Mouse (Mus musculus): ENCODE measurements around the gene Olfr586. TPM values are rescaled to one million over a fixed set of nuclear protein-coding genes. Genes with fewer than 3 reads are reported as not detected.

Olfr586 gene
- not detected in 2 replicates for polyA plus RNA-seq (2012; rRNA removed)

- DNase-seq (ENCODE audit: low spot score) = no peak
Observed at GRCm38 (mm10) chr7:103125538-103125937, at the start of gene Olfr586. Gene Olfr586, minus strand, starts transcription at chr7:103125638.

- no peak for DNase-seq (ENCODE audit: low spot score)
Observed at GRCm38 (mm10) chr7:103169697-103170096, 44.3 kb upstream of the Olfr586 start.

- no peak for DNase-seq (ENCODE audit: low spot score)
Observed at GRCm38 (mm10) chr7:103156256-103156655, 30.8 kb upstream of the Olfr586 start, which contains the start of gene Olfr589. Gene Olfr589, minus strand, starts transcription at chr7:103156356.

GRCm38 (mm10) chr7:103140579-103140978 is 15.1 kb upstream of the Olfr586 start, which contains the start of gene Olfr588-ps1:
Gene Olfr588-ps1, plus strand, starts transcription at chr7:103140879.
- DNase-seq (ENCODE audit: low spot score) = no peak

GRCm38 (mm10) chr7:103119406-103119805 is 6.0 kb downstream of the Olfr586 start:
- DNase-seq (ENCODE audit: low spot score) = no peak

GRCm38 (mm10) chr7:103097420-103097819 is 28.0 kb downstream of the Olfr586 start, which contains the start of gene Olfr585:
Gene Olfr585, plus strand, starts transcription at chr7:103097720.
- DNase-seq (ENCODE audit: low spot score) = no peak

GRCm38 (mm10) chr7:103081585-103081984 is 43.9 kb downstream of the Olfr586 start, which contains the start of gene Olfr584:
Gene Olfr584, plus strand, starts transcription at chr7:103081885.
- DNase-seq (ENCODE audit: low spot score) = no peak

Other genes with a start within 250 kb of the Olfr586 start
- not detected in 2 replicates for gene Olfr568, start 248.5 kb downstream of the Olfr586 start, polyA plus RNA-seq (2012; rRNA removed)
- not detected in 2 replicates for gene Olfr569, start 234.8 kb downstream of the Olfr586 start, polyA plus RNA-seq (2012; rRNA removed)
- gene Olfr570, start 231.1 kb downstream of the Olfr586 start, polyA plus RNA-seq (2012; rRNA removed) = not detected in 2 replicates
- not detected in 2 replicates for gene Olfr571, start 208.1 kb downstream of the Olfr586 start, polyA plus RNA-seq (2012; rRNA removed)
- not detected in 2 replicates for gene Olfr572, start 201.2 kb downstream of the Olfr586 start, polyA plus RNA-seq (2012; rRNA removed)
- not detected in 2 replicates for gene Olfr573-ps1, start 183.1 kb downstream of the Olfr586 start, polyA plus RNA-seq (2012; rRNA removed)
- gene Olfr574, start 177.2 kb downstream of the Olfr586 start, polyA plus RNA-seq (2012; rRNA removed) = not detected in 2 replicates
- gene Olfr575, start 166.9 kb downstream of the Olfr586 start, polyA plus RNA-seq (2012; rRNA removed) = not detected in 2 replicates
- gene Olfr576, start 163.0 kb downstream of the Olfr586 start, polyA plus RNA-seq (2012; rRNA removed) = not detected in 2 replicates
- gene Olfr577, start 149.7 kb downstream of the Olfr586 start, polyA plus RNA-seq (2012; rRNA removed) = not detected in 2 replicates
- gene Olfr578, start 136.3 kb downstream of the Olfr586 start, polyA plus RNA-seq (2012; rRNA removed) = not detected in 2 replicates
- gene Olfr582, start 87.6 kb downstream of the Olfr586 start, polyA plus RNA-seq (2012; rRNA removed) = not detected in 2 replicates
- not detected in 2 replicates for gene Olfr583, start 74.3 kb downstream of the Olfr586 start, polyA plus RNA-seq (2012; rRNA removed)
- gene Olfr584, start 43.8 kb downstream of the Olfr586 start, polyA plus RNA-seq (2012; rRNA removed) = not detected in 2 replicates
- not detected in 2 replicates for gene Olfr585, start 27.9 kb downstream of the Olfr586 start, polyA plus RNA-seq (2012; rRNA removed)
- gene Olfr588-ps1, start 15.2 kb upstream of the Olfr586 start, polyA plus RNA-seq (2012; rRNA removed) = not detected in 2 replicates
- not detected in 2 replicates for gene Olfr589, start 30.7 kb upstream of the Olfr586 start, polyA plus RNA-seq (2012; rRNA removed)
- gene Olfr591, start 52.7 kb upstream of the Olfr586 start, polyA plus RNA-seq (2012; rRNA removed) = not detected in 2 replicates
- not detected in 2 replicates for gene Olfr592, start 59.2 kb upstream of the Olfr586 start, polyA plus RNA-seq (2012; rRNA removed)
- gene Olfr593, start 86.2 kb upstream of the Olfr586 start, polyA plus RNA-seq (2012; rRNA removed) = not detected in 2 replicates
- not detected in 2 replicates for gene Olfr594, start 91.4 kb upstream of the Olfr586 start, polyA plus RNA-seq (2012; rRNA removed)
- not detected in 2 replicates for gene Usp17ld, start 126.9 kb upstream of the Olfr586 start, polyA plus RNA-seq (2012; rRNA removed)
- gene Olfr596, start 180.0 kb upstream of the Olfr586 start, polyA plus RNA-seq (2012; rRNA removed) = not detected in 2 replicates
- gene Olfr597, start 190.7 kb upstream of the Olfr586 start, polyA plus RNA-seq (2012; rRNA removed) = not detected in 2 replicates
- gene Olfr598, start 197.9 kb upstream of the Olfr586 start, polyA plus RNA-seq (2012; rRNA removed) = not detected in 2 replicates
- not detected in 2 replicates for gene Olfr599, start 210.3 kb upstream of the Olfr586 start, polyA plus RNA-seq (2012; rRNA removed)
- not detected in 2 replicates for gene Olfr600, start 224.0 kb upstream of the Olfr586 start, polyA plus RNA-seq (2012; rRNA removed)
- not detected in 2 replicates for gene Olfr601, start 237.0 kb upstream of the Olfr586 start, polyA plus RNA-seq (2012; rRNA removed)

Measured in urinary bladder, adult 2 months (tissue).